Mouse (Mus musculus) neural tube, embryonic 15.5 days (tissue): ENCODE results near the gene Smurf1. TPM values are rescaled to one million over a fixed set of nuclear protein-coding genes. Genes with fewer than 3 reads are reported as not detected.

Source experiments
- ATAC-seq: fragments of 200-750 bp; cut with Nextera tagmentation; 2 replicates; pipeline ENCODE4 v1.8.0; 2017; ENCODE audit warnings: mild to moderate bottlenecking, moderate TSS enrichment, moderate library complexity; ENCODE audit not compliant: low FRiP score
- H3K27ac ChIP-seq: fragments of 300-500 bp; sonication (generic); replicated peaks from 2 replicates; pipeline ENCODE4 v1.5.1; 2015; ENCODE audit warnings: mild to moderate bottlenecking, inconsistent platforms
- H3K27me3 ChIP-seq: fragments of 300-500 bp; sonication (generic); replicated peaks from 2 replicates; pipeline ENCODE4 v1.6.1; 2015; ENCODE audit warnings: inconsistent platforms
- H3K36me3 ChIP-seq: fragments of 300-500 bp; sonication (generic); 2 replicates; pipeline ENCODE4 v1.6.1; 2015; ENCODE audit warnings: inconsistent platforms
- H3K4me1 ChIP-seq: fragments of 300-500 bp; sonication (generic); 2 replicates; pipeline ENCODE4 v1.6.1; 2015; ENCODE audit warnings: inconsistent platforms
- H3K4me2 ChIP-seq: fragments of 300-500 bp; sonication (generic); 2 replicates; pipeline ENCODE4 v1.6.1; 2015; ENCODE audit warnings: inconsistent platforms, mild to moderate bottlenecking, moderate library complexity
- H3K4me3 ChIP-seq: fragments of 300-500 bp; sonication (generic); replicated peaks from 2 replicates; pipeline ENCODE4 v1.5.1; 2015; ENCODE audit warnings: mild to moderate bottlenecking, inconsistent platforms
- H3K9ac ChIP-seq: fragments of 300-500 bp; sonication (generic); replicated peaks from 2 replicates; pipeline ENCODE4 v1.6.1; 2015; ENCODE audit warnings: mild to moderate bottlenecking, inconsistent platforms
- H3K9me3 ChIP-seq: fragments of 300-500 bp; sonication (generic); replicated peaks from 2 replicates; pipeline ENCODE4 v1.6.1; 2016; ENCODE audit warnings: inconsistent platforms
- whole genome bisulfite sequencing: fragments of 180-500 bp; shearing (Covaris S2); methylation state at CpG from one replicate; pipeline ENCODE4 v1.1.7; 2015; ENCODE audit warnings: mixed read lengths; 5-methylcytosine and 5-hydroxymethylcytosine counted together
- polyA plus RNA-seq: library from polyadenylated mRNA; unstranded; fragments of >200 nt; fragmentation: Nextera tagmentation; extraction: Ambion mirVana; gene quantifications from 2 replicates; pipeline ENCODE4 v1.2.1, GENCODE M21; 2015

The Smurf1 gene
- 22.4 and 23.7 TPM in 2 replicates for polyA plus RNA-seq

DNA sequence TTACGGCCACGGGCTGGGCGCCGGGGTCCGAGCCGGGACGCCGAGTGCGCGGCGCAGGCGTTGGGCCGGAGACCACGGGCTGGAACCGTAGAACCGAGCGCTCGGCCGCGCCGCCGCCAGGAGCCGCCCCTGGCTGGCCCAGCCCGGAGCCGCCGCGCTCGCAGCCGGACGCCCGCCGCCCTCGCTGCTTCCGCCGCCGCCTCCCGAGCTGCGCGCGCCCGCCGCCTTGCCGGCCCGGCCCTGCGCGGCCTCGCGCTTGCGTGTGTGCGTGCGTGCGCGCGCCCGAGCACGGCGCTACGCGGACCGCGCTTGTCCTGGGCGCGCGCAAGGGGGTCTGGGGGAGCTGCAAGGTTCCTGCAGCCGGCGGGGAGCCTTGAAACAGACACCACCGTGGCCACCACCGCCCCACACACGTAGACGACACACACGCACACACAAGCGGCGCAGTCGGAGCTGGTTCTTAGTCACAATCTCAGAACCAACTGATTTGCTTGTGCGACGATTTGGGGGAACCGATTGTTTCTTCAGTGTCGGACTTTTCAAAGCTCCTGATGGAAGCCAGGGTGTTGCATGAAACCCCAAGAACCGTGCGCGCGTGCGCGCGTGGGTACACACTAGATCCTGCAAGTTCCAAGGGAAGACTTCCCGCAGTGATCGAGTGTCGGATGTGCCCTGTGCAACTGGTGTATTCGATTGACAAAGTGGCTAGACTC lies at the start of gene Smurf1:
Gene Smurf1, minus strand, starts transcription at position 209 of the 713 bp plus-strand sequence.
- peak within 1 kb of the TSS; percentile 98 for H3K9ac ChIP-seq
- H3K27ac ChIP-seq = peak within 1 kb of the TSS; percentile 91
- under 1% methylated on average over 67 of the region's 89 CpGs for WGBS
- H3K36me3 ChIP-seq = no peaks in the 10 kb centered on the region
- peak; percentile 75 for ATAC-seq
- no peaks in the 10 kb centered on the region for H3K9me3 ChIP-seq
- peak within 1 kb of the TSS; percentile 71 for H3K4me2 ChIP-seq
- H3K4me1 ChIP-seq = peaks cover 39% of the 10 kb centered on the region
- H3K4me3 ChIP-seq = peak within 1 kb of the TSS; percentile 95
- H3K27me3 ChIP-seq = no peaks in the 10 kb centered on the region

DNA sequence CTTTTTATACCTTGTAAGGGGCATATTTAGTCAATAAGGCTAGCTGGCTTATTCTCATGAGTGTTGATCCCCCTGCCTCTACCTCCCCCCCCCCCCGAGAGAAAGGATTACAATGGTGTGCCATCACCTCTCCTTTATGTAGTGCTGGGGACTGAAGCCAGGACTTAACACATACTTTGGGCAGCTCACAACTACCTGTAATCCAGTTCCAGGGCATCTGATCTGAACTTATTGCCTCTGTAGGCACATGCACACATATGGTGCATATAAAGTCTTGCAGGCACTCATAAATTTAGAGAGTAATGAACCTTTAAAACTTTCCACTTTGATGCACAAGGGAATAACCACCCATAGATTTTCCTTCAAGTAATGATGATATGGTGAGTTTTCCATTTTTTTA lies 48.6 kb upstream of the Smurf1 start:
- H3K4me1 ChIP-seq = no peaks in the 10 kb centered on the region
- H3K27me3 ChIP-seq = no peaks in the 10 kb centered on the region
- H3K36me3 ChIP-seq = no peaks in the 10 kb centered on the region
- WGBS = 95% methylated on average over 1 of the region's 1 CpGs
- no peak overlapping the region for H3K9ac ChIP-seq
- no peaks in the 10 kb centered on the region for H3K9me3 ChIP-seq
- no peak for ATAC-seq
- H3K4me2 ChIP-seq = no peak overlapping the region
- H3K4me3 ChIP-seq = no peak overlapping the region
- no peak overlapping the region for H3K27ac ChIP-seq

DNA sequence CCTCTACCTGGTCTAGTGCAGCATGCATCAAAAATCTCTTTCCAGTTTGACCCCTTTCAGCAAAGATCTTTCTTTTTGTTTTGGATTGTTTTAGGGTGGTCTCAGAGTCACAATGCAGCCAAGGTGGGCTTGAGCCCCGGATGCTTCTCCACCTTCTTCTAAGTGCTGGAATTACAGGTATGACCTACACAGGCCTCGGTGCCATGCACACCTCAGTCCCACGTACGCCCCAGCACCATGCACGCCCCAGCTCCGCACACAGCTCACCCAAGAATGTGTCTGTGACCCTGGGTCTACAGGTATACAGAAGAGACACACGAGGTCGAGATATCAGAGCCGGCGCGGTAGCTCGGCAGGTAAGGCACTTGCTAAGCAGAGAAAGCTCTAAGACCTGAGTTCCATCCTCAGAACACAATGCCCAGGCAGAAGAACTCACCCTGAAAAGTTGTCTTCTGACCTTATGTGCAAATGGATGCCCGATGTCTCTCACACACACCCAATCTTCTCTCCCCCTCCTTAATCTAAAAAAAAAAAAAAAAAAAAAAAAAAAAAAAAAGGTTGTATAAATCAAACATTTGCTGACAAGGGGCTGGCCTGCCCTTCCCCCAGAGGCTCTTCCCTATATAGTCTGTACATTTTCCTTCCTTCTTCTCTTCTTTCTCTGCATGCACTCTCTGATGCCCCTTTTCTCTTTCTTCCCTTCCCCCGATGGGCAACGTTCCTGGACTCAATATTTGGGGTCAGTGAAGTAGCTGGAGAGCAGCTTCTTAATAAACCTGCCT lies 43.4 kb upstream of the Smurf1 start:
- Histone ChIP-seq H3K27me3 (no peaks in the 10 kb centered on the region), H3K27ac (no peak overlapping the region), H3K36me3 (no peaks in the 10 kb centered on the region), H3K4me2 (no peak overlapping the region), H3K9me3 (no peaks in the 10 kb centered on the region), H3K4me1 (no peaks in the 10 kb centered on the region), H3K9ac (no peak overlapping the region), H3K4me3 (no peak overlapping the region)
- WGBS = 93% methylated on average over 15 of the region's 15 CpGs
- ATAC-seq = no peak

DNA sequence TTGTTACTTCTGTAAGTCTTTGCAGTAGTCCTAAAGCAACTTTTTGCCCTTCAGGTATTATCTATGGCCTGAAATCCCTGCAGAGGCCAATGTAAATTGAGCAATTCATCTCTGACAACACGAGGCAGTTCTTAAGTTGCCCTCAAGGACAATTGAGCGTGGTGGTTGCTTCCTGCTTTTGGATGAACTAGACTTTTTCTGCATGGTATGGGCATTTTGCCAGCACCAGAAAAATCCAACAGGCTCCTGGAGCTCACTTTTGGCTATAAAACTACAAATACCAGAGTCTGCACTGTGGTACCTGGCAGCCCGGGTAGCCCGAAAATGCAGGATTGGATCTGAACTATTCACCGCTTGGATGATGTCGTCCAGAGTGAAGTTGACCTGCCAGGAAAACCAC lies 39.9 kb upstream of the Smurf1 start:
- no peak overlapping the region for H3K4me3 ChIP-seq
- H3K4me2 ChIP-seq = no peak overlapping the region
- WGBS = 81% methylated on average over 6 of the region's 6 CpGs
- H3K27me3 ChIP-seq = no peaks in the 10 kb centered on the region
- H3K4me1 ChIP-seq = no peaks in the 10 kb centered on the region
- no peak overlapping the region for H3K27ac ChIP-seq
- no peak for ATAC-seq
- H3K36me3 ChIP-seq = no peaks in the 10 kb centered on the region
- H3K9ac ChIP-seq = no peak overlapping the region
- H3K9me3 ChIP-seq = no peaks in the 10 kb centered on the region

DNA sequence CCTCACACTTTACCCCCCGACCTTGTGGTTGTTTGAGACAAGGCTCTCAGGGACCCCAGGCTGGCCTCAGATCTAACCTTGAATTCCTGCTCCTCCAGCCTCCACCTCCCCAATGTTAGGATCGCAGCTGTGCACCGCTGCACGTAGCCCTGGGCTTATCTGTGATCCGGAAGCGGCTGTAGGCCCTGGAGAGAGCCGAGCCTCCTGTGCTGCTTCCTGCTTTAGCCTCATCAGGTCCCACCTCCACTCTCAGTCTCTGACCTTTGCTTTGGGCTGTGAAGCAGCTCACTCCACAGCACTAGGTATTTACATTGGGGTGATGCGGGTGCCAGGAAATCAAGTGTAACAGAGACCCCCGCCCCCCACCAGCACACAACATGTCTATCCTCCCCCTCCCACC lies 38.8 kb upstream of the Smurf1 start:
- Histone ChIP-seq H3K4me3 (no peak overlapping the region), H3K4me1 (no peaks in the 10 kb centered on the region), H3K27me3 (no peaks in the 10 kb centered on the region), H3K9ac (no peak overlapping the region), H3K4me2 (no peak overlapping the region), H3K36me3 (no peaks in the 10 kb centered on the region), H3K27ac (no peak overlapping the region), H3K9me3 (no peaks in the 10 kb centered on the region)
- no peak for ATAC-seq
- WGBS = 92% methylated on average over 9 of the region's 9 CpGs

DNA sequence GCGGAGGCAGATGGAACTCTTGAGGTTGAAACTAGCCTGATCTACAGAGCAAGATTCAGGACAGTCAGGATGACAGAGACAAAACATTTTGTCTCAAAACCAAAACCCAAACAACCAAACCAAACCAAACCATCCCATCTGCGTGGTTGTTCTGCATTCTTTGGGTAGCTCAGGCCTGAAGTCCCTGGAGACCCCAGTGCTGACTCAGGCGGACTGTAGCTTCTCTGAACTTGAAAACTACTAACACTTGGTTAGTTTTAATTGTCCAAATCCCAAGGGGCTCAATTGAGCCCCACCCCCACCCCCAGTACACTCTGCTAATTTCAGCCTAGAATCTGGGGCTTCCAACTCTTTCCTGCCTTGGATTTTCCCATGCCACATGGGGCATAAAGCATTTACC lies 37.7 kb upstream of the Smurf1 start:
- Histone ChIP-seq H3K4me2 (no peak overlapping the region), H3K9me3 (no peaks in the 10 kb centered on the region), H3K27ac (no peak overlapping the region), H3K9ac (no peak overlapping the region), H3K4me3 (no peak overlapping the region), H3K4me1 (no peaks in the 10 kb centered on the region), H3K27me3 (no peaks in the 10 kb centered on the region), H3K36me3 (no peaks in the 10 kb centered on the region)
- no peak for ATAC-seq
- WGBS = 84% methylated on average over 3 of the region's 3 CpGs

DNA sequence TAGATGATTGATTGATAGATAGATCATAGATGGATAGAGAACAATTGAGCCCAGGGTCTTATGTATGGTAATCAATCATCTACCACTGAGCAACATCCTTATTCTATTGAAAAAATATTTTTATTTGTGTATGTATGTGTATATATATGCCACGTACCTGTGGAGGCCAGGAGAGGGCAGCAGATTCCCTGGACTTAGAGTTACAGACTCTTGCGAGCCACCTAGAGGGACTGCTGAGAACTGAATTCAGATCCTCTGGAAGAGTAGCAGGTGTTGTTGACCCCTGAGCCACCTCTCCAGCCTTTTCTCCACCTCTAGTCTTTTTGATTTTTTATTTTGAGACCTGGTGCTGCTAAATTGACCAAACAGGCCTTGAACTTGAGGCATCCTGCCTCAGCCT lies 32.8 kb upstream of the Smurf1 start:
- Histone ChIP-seq H3K36me3 (no peaks in the 10 kb centered on the region), H3K4me1 (no peaks in the 10 kb centered on the region), H3K4me2 (no peak overlapping the region), H3K9me3 (no peaks in the 10 kb centered on the region), H3K9ac (no peak overlapping the region), H3K27ac (no peak overlapping the region), H3K27me3 (no peaks in the 10 kb centered on the region), H3K4me3 (no peak overlapping the region)
- 47% methylated on average over 2 of the region's 2 CpGs for WGBS
- no peak for ATAC-seq

DNA sequence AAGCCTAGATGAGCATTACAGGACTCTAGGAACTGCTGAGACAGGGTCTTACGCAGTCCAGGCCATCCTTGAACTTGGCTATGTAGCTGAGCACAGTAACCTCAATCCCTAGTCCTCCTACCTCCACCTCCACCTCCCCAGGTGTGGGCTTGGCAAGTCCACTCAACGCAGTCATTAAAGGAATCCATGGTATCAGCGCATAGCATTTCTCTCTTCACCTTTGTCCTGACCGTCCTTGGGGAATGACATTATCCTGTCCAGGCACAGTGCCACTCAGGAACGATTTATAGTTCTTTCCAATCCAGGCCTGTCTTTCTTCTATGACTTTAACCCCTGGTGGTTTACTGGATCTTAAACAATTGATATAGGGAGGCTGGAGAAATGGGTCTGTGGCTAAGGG lies 24.8 kb upstream of the Smurf1 start:
- no peak overlapping the region for H3K27ac ChIP-seq
- no peaks in the 10 kb centered on the region for H3K27me3 ChIP-seq
- 76% methylated on average over 5 of the region's 5 CpGs for WGBS
- H3K9ac ChIP-seq = no peak overlapping the region
- H3K36me3 ChIP-seq = no peaks in the 10 kb centered on the region
- no peaks in the 10 kb centered on the region for H3K9me3 ChIP-seq
- H3K4me1 ChIP-seq = no peaks in the 10 kb centered on the region
- H3K4me3 ChIP-seq = no peak overlapping the region
- H3K4me2 ChIP-seq = no peak overlapping the region
- no peak for ATAC-seq

DNA sequence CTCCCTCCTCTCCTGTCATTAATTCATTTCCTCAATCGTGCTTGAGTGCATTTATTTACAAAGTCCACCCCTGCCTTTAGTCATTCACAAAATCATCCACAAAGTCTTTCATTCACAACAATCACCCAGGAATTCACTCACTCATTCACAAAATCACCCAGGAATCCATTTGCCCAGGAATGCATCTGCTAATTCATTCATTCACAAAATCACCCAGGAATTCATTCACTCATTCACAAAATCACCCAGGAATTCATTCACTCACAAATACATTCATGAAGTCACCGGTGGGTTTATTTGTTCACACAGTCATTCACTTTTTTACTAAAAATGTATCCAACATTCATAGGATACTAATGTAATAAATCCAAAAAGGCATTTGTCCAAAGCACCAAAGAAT lies 24.4 kb upstream of the Smurf1 start:
- H3K36me3 ChIP-seq = no peaks in the 10 kb centered on the region
- no peak overlapping the region for H3K4me2 ChIP-seq
- H3K4me1 ChIP-seq = no peaks in the 10 kb centered on the region
- H3K9me3 ChIP-seq = no peaks in the 10 kb centered on the region
- H3K4me3 ChIP-seq = no peak overlapping the region
- 47% methylated on average over 2 of the region's 2 CpGs for WGBS
- H3K27me3 ChIP-seq = no peaks in the 10 kb centered on the region
- no peak overlapping the region for H3K9ac ChIP-seq
- H3K27ac ChIP-seq = no peak overlapping the region
- no peak for ATAC-seq

DNA sequence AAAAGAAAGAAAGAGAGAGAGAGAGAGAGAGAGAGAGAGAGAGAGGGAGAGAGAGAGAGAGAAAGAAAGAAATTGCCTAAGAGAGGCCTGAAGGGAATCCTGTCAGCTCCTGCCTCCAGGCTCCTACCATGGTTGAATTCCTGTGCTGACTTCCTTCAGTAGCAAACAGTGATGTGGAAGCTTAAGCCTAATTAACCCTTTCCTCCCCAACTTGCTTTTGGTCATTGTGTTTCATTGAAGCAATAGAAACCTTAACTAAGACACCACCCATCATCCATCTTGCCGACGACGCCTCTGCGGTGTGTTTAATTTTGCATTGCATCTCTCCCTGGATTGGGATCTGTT lies 23.4 kb upstream of the Smurf1 start:
- ATAC-seq = peak; percentile 5; the same call in 1 of the 2 replicates
- 86% methylated on average over 4 of the region's 4 CpGs for WGBS
- Histone ChIP-seq H3K4me1 (no peaks in the 10 kb centered on the region), H3K27me3 (no peaks in the 10 kb centered on the region), H3K27ac (no peak overlapping the region), H3K36me3 (no peaks in the 10 kb centered on the region), H3K9me3 (no peaks in the 10 kb centered on the region), H3K9ac (no peak overlapping the region), H3K4me3 (no peak overlapping the region), H3K4me2 (no peak overlapping the region)

DNA sequence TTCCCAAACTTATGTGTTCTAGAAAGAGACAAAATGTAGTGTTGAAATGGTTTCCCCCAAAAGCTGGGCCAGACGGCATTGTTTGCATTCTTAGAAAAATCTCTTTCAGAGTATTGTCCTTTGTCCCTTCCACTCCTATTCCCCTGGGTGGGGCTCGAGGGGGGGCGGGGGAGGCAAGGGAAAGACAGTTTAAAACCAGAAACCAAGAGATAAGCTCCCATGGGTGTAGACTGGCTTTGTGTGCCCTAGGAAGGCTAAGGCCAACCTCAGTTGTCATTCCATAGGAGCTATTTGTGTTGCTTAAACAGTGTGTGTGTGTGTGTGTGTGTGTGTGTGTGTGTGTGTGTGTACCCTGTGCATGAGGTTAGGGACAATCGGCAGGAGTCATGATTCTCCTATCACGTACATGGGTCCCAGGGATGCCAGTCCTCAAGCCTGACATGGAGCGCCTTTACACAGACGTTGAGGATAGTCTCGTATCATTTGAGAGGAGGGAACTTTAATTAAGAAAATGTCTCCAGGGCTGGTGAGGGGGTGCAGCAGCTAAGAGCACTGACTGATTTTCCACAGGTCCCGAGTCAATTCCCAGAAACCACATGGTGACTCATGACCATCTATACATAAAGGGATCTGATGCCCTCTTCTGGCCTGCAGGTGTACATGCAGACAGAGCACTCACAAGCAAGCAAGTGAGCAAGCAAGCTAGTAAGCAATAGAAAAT lies 22.9 kb upstream of the Smurf1 start:
- Histone ChIP-seq H3K4me2 (no peak overlapping the region), H3K4me1 (no peaks in the 10 kb centered on the region), H3K9ac (no peak overlapping the region), H3K27ac (no peak overlapping the region), H3K9me3 (no peaks in the 10 kb centered on the region; the same call in 1 of the 2 replicates), H3K27me3 (no peaks in the 10 kb centered on the region), H3K36me3 (no peaks in the 10 kb centered on the region), H3K4me3 (no peak overlapping the region)
- 52% methylated on average over 9 of the region's 9 CpGs for WGBS
- peak; percentile 57; the same call in 1 of the 2 replicates for ATAC-seq

DNA sequence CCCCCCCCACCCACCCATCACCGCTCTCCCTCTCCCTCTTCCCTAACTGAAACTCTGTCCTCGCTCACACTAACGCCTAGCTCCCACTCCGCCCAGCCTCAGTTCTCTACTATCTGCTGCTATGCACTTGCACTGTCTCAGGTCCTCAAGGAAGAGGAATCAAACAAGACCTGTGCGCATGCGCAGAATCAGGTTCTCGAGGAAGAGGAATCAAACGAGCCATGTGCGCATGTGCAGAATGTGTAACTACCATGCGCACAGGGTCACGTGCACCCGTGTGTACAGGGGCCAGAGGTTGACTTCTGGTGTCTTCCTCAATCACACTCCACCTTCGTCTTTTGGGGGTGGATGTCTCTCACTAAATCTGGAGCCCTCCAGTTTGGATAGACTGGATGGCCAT lies 21.9 kb upstream of the Smurf1 start:
- no peaks in the 10 kb centered on the region; the same call in 1 of the 2 replicates for H3K9me3 ChIP-seq
- H3K4me2 ChIP-seq = no peak overlapping the region
- WGBS = 96% methylated on average over 11 of the region's 13 CpGs
- H3K27ac ChIP-seq = no peak overlapping the region
- H3K36me3 ChIP-seq = no peaks in the 10 kb centered on the region
- H3K9ac ChIP-seq = no peak overlapping the region
- ATAC-seq = no peak
- H3K27me3 ChIP-seq = no peaks in the 10 kb centered on the region
- H3K4me3 ChIP-seq = no peak overlapping the region
- no peaks in the 10 kb centered on the region for H3K4me1 ChIP-seq
